Mouse (Mus musculus): Measurements from ENCODE around the gene Mis18bp1.

DNA sequence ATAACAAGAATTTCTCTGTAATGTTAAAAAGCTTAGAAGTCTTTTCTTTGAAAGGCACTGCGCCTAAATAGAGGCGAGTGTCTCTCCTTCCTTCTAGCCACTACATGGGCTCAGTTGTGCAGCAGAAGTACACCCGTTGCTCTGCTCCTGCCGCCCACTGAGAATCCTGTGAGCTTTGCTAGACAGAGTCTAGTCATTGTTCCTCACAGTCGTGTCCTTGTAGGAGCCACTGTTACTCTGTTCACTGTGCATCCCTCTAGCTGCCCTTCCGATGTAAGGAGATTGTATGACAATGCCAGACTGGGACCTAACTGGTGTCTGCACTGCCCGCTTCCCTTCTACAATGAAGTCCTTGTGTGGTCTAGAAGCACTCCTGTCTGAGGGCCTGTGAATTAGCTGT is 53.4 kb downstream of the Mis18bp1 start:
- TF ChIP-seq POLR2A (IDR thresholded peaks at IDR 0.05; ENCODE audit: insufficient read length, low read depth) (no peak), MAX (IDR thresholded peaks at IDR 0.05; ENCODE audit: low read depth) (no peak), TCF12 (IDR thresholded peaks at IDR 0.05; ENCODE audit: insufficient read depth, poor library complexity, severe bottlenecking) (no peak), E2F4 (IDR thresholded peaks at IDR 0.05; ENCODE audit: insufficient read depth) (no peak), USF1 (IDR thresholded peaks at IDR 0.05; ENCODE audit: low read depth) (no peak), REST (IDR thresholded peaks at IDR 0.05; ENCODE audit: insufficient read depth, insufficient read length) (no peak), POLR2AphosphoS2 (IDR thresholded peaks at IDR 0.05; ENCODE audit: insufficient read length, low read depth) (no peak), TCF3 (IDR thresholded peaks at IDR 0.05; ENCODE audit: insufficient read length, low read depth) (no peak), MYOG (IDR thresholded peaks at IDR 0.05; ENCODE audit: control insufficient read depth in 1 of 3, insufficient read depth in 1 of 3, insufficient read length in 2 of 3, low read depth in 2 of 3) (no peak)
